Mouse (Mus musculus) neural tube, embryonic 11.5 days (tissue): ENCODE data around the gene Pdha2. TPM values are rescaled to one million over a fixed set of nuclear protein-coding genes. Genes with fewer than 3 reads are reported as not detected.

Experiments used
- ATAC-seq: fragments of 200-750 bp; cut with Nextera tagmentation; 2 replicates; pipeline ENCODE4 v1.8.0; 2017; ENCODE audit warnings: moderate number of reproducible peaks, mild to moderate bottlenecking, moderate TSS enrichment, moderate library complexity; ENCODE audit not compliant: insufficient read depth, low FRiP score, low TSS enrichment
- DNase-seq: peaks from one replicate; pipeline ENCODE4 v3.0.0-alpha.2; 2015; ENCODE audit warnings: low spot score
- H3K27ac ChIP-seq: fragments of 300-500 bp; sonication (generic); 2 replicates; pipeline ENCODE4 v1.5.1; 2014; ENCODE audit warnings: low read depth, mild to moderate bottlenecking, low read length
- H3K27me3 ChIP-seq: fragments of 300-500 bp; sonication (generic); 2 replicates; pipeline ENCODE4 v1.6.1; 2014; ENCODE audit warnings: mild to moderate bottlenecking, low read length, mixed read lengths; ENCODE audit not compliant: control insufficient read depth, insufficient read depth
- H3K36me3 ChIP-seq: fragments of 300-500 bp; sonication (generic); 2 replicates; pipeline ENCODE4 v1.6.1; 2014; ENCODE audit warnings: mild to moderate bottlenecking, low read length, moderate library complexity, mixed read lengths; ENCODE audit not compliant: control insufficient read depth, insufficient read depth
- H3K4me1 ChIP-seq: fragments of 300-500 bp; sonication (generic); 2 replicates; pipeline ENCODE4 v1.6.1; 2014; ENCODE audit warnings: low read length, mixed read lengths; ENCODE audit not compliant: control insufficient read depth, insufficient read depth
- H3K4me2 ChIP-seq: fragments of 300-500 bp; sonication (generic); 2 replicates; pipeline ENCODE4 v1.6.1; 2014; ENCODE audit warnings: low read depth, mild to moderate bottlenecking, moderate library complexity
- H3K4me3 ChIP-seq: fragments of 300-500 bp; sonication (generic); 2 replicates; pipeline ENCODE4 v1.5.1; 2014; ENCODE audit warnings: low read depth, low read length
- H3K9ac ChIP-seq: fragments of 300-500 bp; sonication (generic); 2 replicates; pipeline ENCODE4 v1.6.1; 2014; ENCODE audit warnings: mild to moderate bottlenecking, low read length
- H3K9me3 ChIP-seq: fragments of 300-500 bp; sonication (generic); 2 replicates; pipeline ENCODE4 v1.6.1; 2016; ENCODE audit warnings: low read length; ENCODE audit not compliant: control insufficient read depth
- WGBS: fragments of 180-500 bp; shearing (Covaris S2); extraction: QIAGEN DNeasy Blood & Tissue Kit; methylation state at CpG from one replicate; pipeline ENCODE4 v1.1.7; 2014; 5-methylcytosine and 5-hydroxymethylcytosine counted together
- polyA plus RNA-seq: library from polyadenylated mRNA; unstranded; fragments of >200 nt; fragmentation: Nextera tagmentation; extraction: Ambion mirVana; gene quantifications from 2 replicates; pipeline ENCODE4 v1.2.1, GENCODE M21; 2014

Gene Pdha2
- polyA plus RNA-seq, 1 experiment from 2014 or later, result not detected

DNA sequence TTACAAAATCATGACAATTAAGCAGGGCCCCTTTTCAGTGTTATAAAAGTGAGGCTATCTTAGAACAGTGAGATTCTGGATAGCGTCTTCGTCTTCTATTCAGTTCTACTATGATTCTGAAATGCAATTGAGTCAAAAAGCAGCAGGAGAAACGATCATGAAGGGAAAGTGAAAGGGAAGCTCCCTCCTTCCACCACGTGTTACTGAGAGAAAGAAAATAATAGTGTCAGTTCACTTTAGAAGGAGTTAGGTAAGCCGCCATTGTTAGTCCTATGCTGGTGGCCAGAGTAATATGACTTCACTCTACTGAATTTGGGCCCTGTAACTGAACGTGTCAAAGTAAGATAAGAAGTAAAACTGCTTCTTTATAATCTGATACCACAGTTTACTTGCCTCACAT, 4.1 kb upstream of the Pdha2 start:
- Histone ChIP-seq H3K4me1 (no peaks in the 10 kb centered on the region), H3K36me3 (no peaks in the 10 kb centered on the region), H3K4me3 (no peak overlapping the region), H3K27me3 (no peaks in the 10 kb centered on the region), H3K9me3 (no peaks in the 10 kb centered on the region), H3K4me2 (no peak overlapping the region), H3K27ac (no peak overlapping the region), H3K9ac (no peak overlapping the region)
- WGBS, result 81% methylated on average over 6 of the region's 6 CpGs
- DNase-seq (no peak), ATAC-seq (no peak)

DNA sequence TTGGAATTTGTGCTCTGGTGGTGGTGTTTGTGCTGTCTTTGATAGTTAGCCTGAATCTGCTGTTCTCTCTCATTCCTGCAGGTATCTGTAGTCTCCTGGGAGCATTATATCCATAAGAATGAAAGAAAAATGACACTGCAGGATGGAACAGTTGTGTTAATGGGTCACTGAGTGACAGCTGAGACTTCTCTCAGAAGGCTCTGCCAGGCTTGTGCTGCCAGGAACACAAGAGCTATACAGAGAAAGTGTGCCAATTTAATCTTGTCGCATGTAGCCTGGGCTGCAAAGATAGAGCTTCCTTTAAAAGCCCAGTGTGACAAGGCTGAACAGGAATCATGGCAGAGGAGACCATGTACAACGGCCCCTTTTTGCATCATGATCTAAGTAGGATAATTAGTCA, 2.6 kb upstream of the Pdha2 start:
- 89% methylated on average over 2 of the region's 2 CpGs for WGBS
- H3K4me3 ChIP-seq, result no peak overlapping the region
- DNase-seq, result no peak

GRCm38 (mm10) chr3:141214197-141214596, 2.0 kb upstream of the Pdha2 start:
- no peak for ATAC-seq
- Histone ChIP-seq H3K4me3 (no peak overlapping the region), H3K4me1 (no peaks in the 10 kb centered on the region), H3K36me3 (no peaks in the 10 kb centered on the region), H3K27ac (no peak overlapping the region), H3K9me3 (no peaks in the 10 kb centered on the region), H3K4me2 (no peak overlapping the region), H3K27me3 (no peaks in the 10 kb centered on the region), H3K9ac (no peak overlapping the region)
- no peak for DNase-seq

More for the DNA sequence above, 2.6 kb upstream of the Pdha2 start:
- no peak overlapping the region for H3K9ac ChIP-seq
- H3K27ac ChIP-seq, result no peak overlapping the region
- no peaks in the 10 kb centered on the region for H3K4me1 ChIP-seq
- H3K9me3 ChIP-seq, result no peaks in the 10 kb centered on the region
- H3K27me3 ChIP-seq, result no peaks in the 10 kb centered on the region
- H3K4me2 ChIP-seq, result no peak overlapping the region
- no peaks in the 10 kb centered on the region for H3K36me3 ChIP-seq
- no peak for ATAC-seq

DNA sequence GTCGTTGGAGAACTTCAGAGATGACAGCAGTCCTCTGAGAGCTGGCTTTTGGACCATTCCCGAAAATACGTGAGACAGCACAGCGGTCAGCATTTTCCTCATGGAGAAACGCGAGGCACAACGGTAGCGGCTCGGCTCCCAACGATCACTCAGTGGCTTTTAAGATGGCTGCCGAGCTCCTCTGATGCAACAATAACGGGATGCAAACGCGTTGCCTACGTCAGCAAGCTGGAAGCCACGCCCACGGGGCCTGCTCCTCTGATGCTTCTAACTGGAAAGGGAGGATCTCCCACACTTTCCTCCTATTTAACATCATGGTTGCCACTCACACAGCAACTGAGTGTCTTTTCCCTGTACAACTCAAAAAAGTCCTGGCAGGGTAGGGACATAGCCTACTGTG, 511 bp downstream of the Pdha2 start:
- Histone ChIP-seq H3K9ac (no peak overlapping the region), H3K4me2 (no peak overlapping the region), H3K27me3 (no peaks in the 10 kb centered on the region), H3K36me3 (no peaks in the 10 kb centered on the region), H3K27ac (no peak overlapping the region), H3K4me1 (no peaks in the 10 kb centered on the region), H3K4me3 (no peak overlapping the region), H3K9me3 (no peaks in the 10 kb centered on the region)
- WGBS, result 95% methylated on average over 17 of the region's 17 CpGs
- DNase-seq, result no peak
- ATAC-seq, result no peak

DNA sequence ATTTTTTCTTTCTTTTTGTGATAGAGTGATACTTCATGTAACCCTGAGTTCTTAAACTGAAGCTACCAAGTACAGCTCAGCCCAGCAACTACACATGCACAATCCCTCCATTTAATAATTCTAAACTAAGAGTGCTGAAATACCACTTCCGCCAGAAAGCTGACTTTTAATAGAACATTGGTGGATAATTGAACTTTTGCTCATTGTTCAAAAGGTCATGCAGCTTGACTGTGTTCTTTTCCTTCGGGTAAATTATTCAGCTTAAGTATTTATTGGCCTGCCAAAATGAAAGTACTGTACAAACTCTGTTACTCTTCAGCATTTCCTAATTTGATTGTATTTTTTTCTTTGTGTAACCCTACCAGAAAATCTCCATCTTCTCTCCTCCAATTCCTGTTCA, 10.4 kb downstream of the Pdha2 start:
- Histone ChIP-seq H3K9me3 (no peaks in the 10 kb centered on the region), H3K4me2 (no peak overlapping the region), H3K27ac (no peak overlapping the region), H3K36me3 (no peaks in the 10 kb centered on the region), H3K9ac (no peak overlapping the region), H3K4me3 (no peak overlapping the region), H3K27me3 (no peaks in the 10 kb centered on the region), H3K4me1 (no peaks in the 10 kb centered on the region)
- 87% methylated on average over 2 of the region's 2 CpGs for WGBS
- ATAC-seq (no peak), DNase-seq (no peak)

DNA sequence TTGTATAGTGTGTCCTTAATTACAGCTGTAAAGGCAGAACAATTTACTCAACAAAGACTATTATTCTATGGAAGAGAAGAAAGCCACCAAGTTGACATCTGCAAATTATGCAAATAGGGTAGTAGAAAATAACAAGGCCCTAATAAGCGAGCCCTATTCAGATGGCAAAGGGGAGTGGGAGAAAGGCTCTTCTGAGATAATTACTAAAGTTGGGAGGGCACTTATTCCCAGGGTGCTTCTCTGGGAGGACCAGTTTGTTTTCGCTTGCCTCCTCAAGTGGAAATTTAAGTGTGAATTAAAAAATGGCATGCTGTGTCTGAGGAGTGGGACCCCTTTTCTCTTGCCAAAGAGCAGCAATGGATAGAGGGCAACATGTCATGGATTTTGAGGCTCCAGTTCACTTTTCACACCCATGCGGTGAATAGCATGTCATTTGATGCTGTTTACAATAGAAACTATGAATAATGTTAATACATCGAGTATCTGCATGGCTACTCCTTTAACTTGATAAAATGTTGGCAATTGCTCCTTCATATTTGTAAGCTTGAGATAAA, 14.8 kb downstream of the Pdha2 start:
- no peaks in the 10 kb centered on the region for H3K27me3 ChIP-seq
- no peak overlapping the region for H3K27ac ChIP-seq
- no peak overlapping the region for H3K4me3 ChIP-seq
- H3K4me1 ChIP-seq, result no peaks in the 10 kb centered on the region
- ATAC-seq, result no peak
- no peaks in the 10 kb centered on the region for H3K36me3 ChIP-seq
- 68% methylated on average over 4 of the region's 4 CpGs for WGBS
- DNase-seq, result no peak
- H3K4me2 ChIP-seq, result no peak overlapping the region
- H3K9me3 ChIP-seq, result no peaks in the 10 kb centered on the region
- H3K9ac ChIP-seq, result no peak overlapping the region

DNA sequence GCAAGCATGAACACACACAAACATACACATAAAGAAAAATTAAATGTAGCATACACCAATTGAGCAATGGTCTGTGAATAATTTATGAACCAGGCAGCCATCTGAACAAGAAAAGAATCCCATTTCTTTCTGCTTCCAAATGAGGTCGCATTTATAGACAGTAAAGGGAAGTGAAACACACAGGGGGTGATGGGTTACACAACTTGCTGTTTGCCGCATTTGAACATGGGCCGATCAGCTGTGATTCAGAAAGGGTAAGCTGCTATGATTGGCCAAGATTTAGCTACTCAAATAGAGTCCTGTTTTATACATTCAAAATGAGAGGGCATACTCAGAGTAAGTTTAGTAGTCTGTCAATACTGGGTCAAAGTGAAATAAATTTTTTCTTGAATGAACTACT, 20.5 kb downstream of the Pdha2 start:
- 58% methylated on average over 3 of the region's 3 CpGs for WGBS
- Histone ChIP-seq H3K36me3 (no peaks in the 10 kb centered on the region), H3K4me2 (no peak overlapping the region), H3K27ac (no peak overlapping the region), H3K4me1 (no peaks in the 10 kb centered on the region), H3K27me3 (no peaks in the 10 kb centered on the region), H3K9ac (no peak overlapping the region), H3K4me3 (no peak overlapping the region), H3K9me3 (no peaks in the 10 kb centered on the region)
- DNase-seq (no peak), ATAC-seq (0 out of 2 replicates have a peak, but pooled peaks have one; percentile 35)

DNA sequence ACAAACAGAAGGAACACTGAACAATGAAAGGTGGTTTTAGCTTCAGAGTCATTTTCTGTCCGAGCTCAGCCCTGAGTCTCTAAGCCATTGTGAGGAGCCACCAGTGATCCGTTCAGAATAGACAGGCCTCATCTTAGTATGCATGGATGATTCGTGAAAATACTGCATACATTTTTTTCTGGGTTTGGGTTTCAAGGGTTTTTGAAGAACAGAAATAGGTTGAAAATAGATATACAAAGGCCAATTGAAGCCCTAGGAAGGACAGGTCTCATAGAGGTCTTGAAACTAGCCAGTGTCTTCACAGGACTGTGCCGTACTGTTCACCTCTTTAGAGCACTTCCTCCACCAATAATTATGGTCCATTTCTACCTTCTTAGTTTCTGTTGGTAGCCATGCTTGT, 21.7 kb downstream of the Pdha2 start:
- no peak for ATAC-seq
- WGBS, result 67% methylated on average over 4 of the region's 4 CpGs
- H3K36me3 ChIP-seq, result no peaks in the 10 kb centered on the region
- H3K4me3 ChIP-seq, result no peak overlapping the region
- H3K27ac ChIP-seq, result no peak overlapping the region
- no peak overlapping the region for H3K4me2 ChIP-seq
- H3K4me1 ChIP-seq, result no peaks in the 10 kb centered on the region
- DNase-seq, result no peak
- no peaks in the 10 kb centered on the region for H3K27me3 ChIP-seq
- no peaks in the 10 kb centered on the region for H3K9me3 ChIP-seq
- H3K9ac ChIP-seq, result no peak overlapping the region

GRCm38 (mm10) chr3:141160986-141161385, 51.2 kb downstream of the Pdha2 start:
- no peak for ATAC-seq
- Histone ChIP-seq H3K27me3 (no peaks in the 10 kb centered on the region), H3K9me3 (no peaks in the 10 kb centered on the region), H3K4me1 (no peaks in the 10 kb centered on the region), H3K27ac (no peak overlapping the region), H3K4me2 (no peak overlapping the region), H3K9ac (no peak overlapping the region), H3K4me3 (no peak overlapping the region), H3K36me3 (no peaks in the 10 kb centered on the region)
- DNase-seq, result no peak
